Mouse (Mus musculus) kidney, embryonic 14.5 days (tissue): ENCODE data around the gene Asic2. TPM values are rescaled to one million over a fixed set of nuclear protein-coding genes. Genes with fewer than 3 reads are reported as not detected.

Experiments
- ATAC-seq: fragments of 200-750 bp; cut with Nextera tagmentation; 2 replicates; pipeline ENCODE4 v1.8.0; 2017; ENCODE audit warnings: moderate number of reproducible peaks, mild to moderate bottlenecking, moderate TSS enrichment, moderate library complexity; ENCODE audit not compliant: low FRiP score, low TSS enrichment
- H3K27ac ChIP-seq: fragments of 300-500 bp; sonication (generic); 2 replicates; pipeline ENCODE4 v1.5.1; 2014; ENCODE audit warnings: low read depth, mild to moderate bottlenecking, low read length, moderate library complexity, mixed read lengths
- H3K27me3 ChIP-seq: fragments of 300-500 bp; sonication (generic); 2 replicates; pipeline ENCODE4 v1.6.1; 2014; ENCODE audit warnings: mild to moderate bottlenecking, low read length; ENCODE audit not compliant: control insufficient read depth, insufficient read depth
- H3K36me3 ChIP-seq: fragments of 300-500 bp; sonication (generic); 2 replicates; pipeline ENCODE4 v1.6.1; 2014; ENCODE audit warnings: low read length, mixed read lengths; ENCODE audit not compliant: control insufficient read depth, insufficient read depth
- H3K4me1 ChIP-seq: fragments of 300-500 bp; sonication (generic); 2 replicates; pipeline ENCODE4 v1.6.1; 2014; ENCODE audit warnings: low read length, mixed read lengths; ENCODE audit not compliant: control insufficient read depth, insufficient read depth
- H3K4me2 ChIP-seq: fragments of 300-500 bp; sonication (generic); replicated peaks from 2 replicates; pipeline ENCODE4 v1.6.1; 2014; ENCODE audit warnings: low read depth, mild to moderate bottlenecking, low read length
- H3K4me3 ChIP-seq: fragments of 300-500 bp; sonication (generic); 2 replicates; pipeline ENCODE4 v1.5.1; 2014; ENCODE audit warnings: mild to moderate bottlenecking, low read length
- H3K9ac ChIP-seq: fragments of 300-500 bp; sonication (generic); 2 replicates; pipeline ENCODE4 v1.6.1; 2014; ENCODE audit warnings: low read depth, mild to moderate bottlenecking, low read length, moderate library complexity
- H3K9me3 ChIP-seq: fragments of 300-500 bp; sonication (generic); 2 replicates; pipeline ENCODE4 v1.6.1; 2016; ENCODE audit warnings: low read length; ENCODE audit not compliant: control insufficient read depth
- WGBS: fragments of 180-500 bp; shearing (Covaris S2); extraction: QIAGEN DNeasy Blood & Tissue Kit; methylation state at CpG from one replicate; pipeline ENCODE4 v1.1.7; 2014; 5-methylcytosine and 5-hydroxymethylcytosine counted together
- polyA plus RNA-seq: library from polyadenylated mRNA; unstranded; fragments of >200 nt; fragmentation: Nextera tagmentation; extraction: Ambion mirVana; gene quantifications from 2 replicates; pipeline ENCODE4 v1.2.1, GENCODE M21; 2014

The Asic2 gene
- polyA plus RNA-seq, 1 experiment from 2014 or later, result 3.4 TPM

DNA sequence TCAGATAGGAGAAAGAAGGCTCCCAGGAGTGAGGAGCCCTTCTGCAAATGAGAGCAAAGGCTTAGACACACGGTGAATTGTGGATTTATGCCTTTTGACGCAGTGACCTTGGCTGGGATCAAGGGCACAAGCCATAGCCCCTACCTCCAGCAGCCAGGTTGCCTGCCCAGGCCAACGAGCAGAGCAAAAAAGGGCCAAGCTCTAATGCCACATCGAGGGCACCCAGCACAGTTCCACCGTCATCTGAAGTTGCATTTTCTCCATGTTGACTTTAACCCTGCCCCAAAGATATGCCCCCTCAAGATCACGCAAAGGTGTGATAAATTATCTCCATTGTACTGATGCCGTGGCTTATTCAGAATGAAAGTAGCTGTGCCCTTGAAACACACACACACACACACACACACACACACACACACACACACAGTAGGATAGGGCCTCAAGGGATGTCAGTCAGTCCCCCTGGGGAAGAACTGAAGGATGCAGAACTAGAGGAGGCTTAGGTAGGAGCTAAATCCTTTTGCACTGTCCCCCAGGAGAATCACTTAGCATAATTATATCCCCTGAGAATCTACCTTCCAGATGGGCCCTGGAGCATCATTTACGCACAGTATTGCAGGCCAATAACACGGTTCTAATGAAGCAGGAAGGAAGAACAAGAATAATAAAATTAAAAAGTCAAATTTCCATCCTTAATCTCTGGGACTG, 96.6 kb downstream of the Asic2 start:
- Histone ChIP-seq H3K4me3 (no peak overlapping the region), H3K4me2 (no peak overlapping the region), H3K36me3 (no peaks in the 10 kb centered on the region), H3K27ac (no peak overlapping the region), H3K27me3 (no peaks in the 10 kb centered on the region), H3K4me1 (no peaks in the 10 kb centered on the region), H3K9me3 (no peaks in the 10 kb centered on the region), H3K9ac (no peak overlapping the region)
- WGBS, result 58% methylated on average over 9 of the region's 9 CpGs
- no peak for ATAC-seq

DNA sequence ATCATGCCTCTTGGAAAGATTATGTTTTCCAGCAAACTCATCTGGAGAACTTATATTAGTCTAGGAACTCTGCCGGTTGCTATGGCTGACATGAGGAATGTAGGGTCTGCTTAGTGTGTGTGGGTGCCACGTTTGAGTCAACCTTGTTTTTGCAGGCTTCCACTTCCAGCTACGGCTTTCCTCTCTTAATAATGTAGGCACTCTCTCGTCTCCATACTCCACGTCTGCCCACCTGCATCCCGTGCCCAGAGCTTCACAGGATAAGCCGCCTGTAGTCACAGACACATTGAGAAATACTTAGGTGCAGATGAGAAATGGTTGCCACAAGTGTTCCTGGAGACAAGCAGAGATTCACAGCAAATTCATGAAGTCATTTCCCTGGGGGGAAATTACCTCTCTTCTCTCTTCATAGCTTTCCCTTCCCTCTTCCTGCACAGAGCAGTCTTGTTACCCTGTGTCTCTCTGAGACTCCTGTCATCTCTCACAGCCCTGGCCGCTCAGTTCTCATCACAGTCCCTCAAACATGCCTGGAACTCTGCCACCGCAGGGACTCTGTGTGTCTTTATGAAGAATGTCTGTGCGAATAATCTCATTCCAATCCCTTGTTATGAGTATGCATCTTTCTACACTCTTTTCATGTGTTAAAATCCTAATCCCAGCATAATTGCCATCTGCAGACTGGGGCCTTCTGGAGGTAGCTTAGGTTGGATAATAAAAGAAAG, 102.4 kb downstream of the Asic2 start:
- Histone ChIP-seq H3K4me1 (peaks cover 3% of the 10 kb centered on the region; the same call in 1 of the 2 replicates), H3K36me3 (no peaks in the 10 kb centered on the region), H3K9me3 (no peaks in the 10 kb centered on the region), H3K27ac (no peak overlapping the region), H3K4me3 (no peak overlapping the region), H3K9ac (no peak overlapping the region), H3K4me2 (no peak overlapping the region), H3K27me3 (no peaks in the 10 kb centered on the region)
- no peak for ATAC-seq
- WGBS, result 76% methylated on average over 10 of the region's 10 CpGs

DNA sequence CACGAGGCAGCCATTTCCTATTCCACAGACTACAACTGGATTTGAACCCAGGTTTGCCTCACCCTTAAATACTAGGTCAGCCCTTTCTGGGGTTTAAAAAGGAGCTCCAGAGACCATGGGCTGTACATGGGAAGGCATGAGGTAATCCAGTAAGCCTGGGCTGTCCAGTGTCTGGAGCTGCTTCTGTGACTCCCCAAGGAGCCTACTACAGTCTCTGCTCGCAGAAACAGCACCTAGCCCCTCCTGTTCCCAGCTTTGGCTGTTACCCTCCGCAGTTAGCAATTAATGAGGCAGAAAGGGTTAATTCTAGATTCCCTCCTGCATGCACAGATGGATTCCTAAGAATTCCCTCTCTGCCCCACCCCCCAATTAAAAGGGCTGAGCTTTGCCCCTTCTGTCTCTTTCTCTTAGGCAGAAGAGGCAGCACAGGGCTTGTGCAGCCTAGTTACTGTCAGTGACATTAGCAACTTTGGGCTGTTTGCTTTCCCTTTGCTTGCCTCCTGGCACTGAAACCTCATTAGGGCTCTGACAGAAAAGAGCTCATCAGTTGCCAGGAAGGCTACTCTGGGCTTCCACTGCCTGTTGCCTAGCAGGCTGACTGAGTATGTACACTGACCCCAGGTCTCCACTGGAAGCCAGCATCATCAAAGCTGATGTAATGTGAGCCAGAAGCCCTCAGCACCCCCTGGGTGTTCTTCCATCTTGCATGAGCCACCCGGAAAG, 107.8 kb downstream of the Asic2 start, which contains the start of gene 5530401A14Rik:
TSS of gene 5530401A14Rik (plus strand) at position 424 of the 723 bp plus-strand sequence.
- Histone ChIP-seq H3K27ac (peak within 1 kb of the TSS; percentile 37; the same call in 1 of the 2 replicates), H3K9me3 (no peaks in the 10 kb centered on the region), H3K4me2 (no peak within 1 kb of the TSS), H3K4me1 (peaks cover 12% of the 10 kb centered on the region), H3K9ac (no peak within 1 kb of the TSS), H3K27me3 (no peaks in the 10 kb centered on the region), H3K36me3 (no peaks in the 10 kb centered on the region), H3K4me3 (no peak within 1 kb of the TSS)
- ATAC-seq, result peak; percentile 64; the same call in 1 of the 2 replicates
- WGBS, result 33% methylated on average over 4 of the region's 4 CpGs

GRCm38 (mm10) chr11:81847773-81848490, 120.3 kb downstream of the Asic2 start:
- Histone ChIP-seq H3K36me3 (no peaks in the 10 kb centered on the region), H3K4me1 (no peaks in the 10 kb centered on the region), H3K4me3 (no peak overlapping the region), H3K27ac (no peak overlapping the region), H3K9me3 (no peaks in the 10 kb centered on the region), H3K9ac (no peak overlapping the region), H3K4me2 (no peak overlapping the region), H3K27me3 (no peaks in the 10 kb centered on the region)
- WGBS, result 13% methylated on average over 1 of the region's 1 CpGs
- 0 out of 2 replicates have a peak, but pooled peaks have one; percentile 16 for ATAC-seq

DNA sequence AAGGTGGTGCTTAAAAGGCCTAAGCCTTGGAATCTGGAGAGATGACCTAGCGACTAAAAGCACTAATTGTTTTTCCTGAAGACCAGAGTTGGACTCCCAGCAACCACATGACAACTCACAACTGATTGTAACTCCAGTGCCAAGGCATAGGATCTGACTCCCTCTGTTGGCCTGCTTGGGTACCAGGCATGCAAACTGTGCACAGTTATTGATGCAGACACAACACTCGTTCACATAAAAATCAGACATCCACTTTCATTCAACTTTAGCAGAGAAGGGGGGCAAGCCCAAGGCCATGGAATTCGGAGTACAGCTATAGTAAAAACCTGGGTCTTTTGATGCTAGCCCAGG, 122.6 kb downstream of the Asic2 start:
- H3K9ac ChIP-seq, result no peak overlapping the region
- WGBS, result 87% methylated on average over 3 of the region's 3 CpGs

DNA sequence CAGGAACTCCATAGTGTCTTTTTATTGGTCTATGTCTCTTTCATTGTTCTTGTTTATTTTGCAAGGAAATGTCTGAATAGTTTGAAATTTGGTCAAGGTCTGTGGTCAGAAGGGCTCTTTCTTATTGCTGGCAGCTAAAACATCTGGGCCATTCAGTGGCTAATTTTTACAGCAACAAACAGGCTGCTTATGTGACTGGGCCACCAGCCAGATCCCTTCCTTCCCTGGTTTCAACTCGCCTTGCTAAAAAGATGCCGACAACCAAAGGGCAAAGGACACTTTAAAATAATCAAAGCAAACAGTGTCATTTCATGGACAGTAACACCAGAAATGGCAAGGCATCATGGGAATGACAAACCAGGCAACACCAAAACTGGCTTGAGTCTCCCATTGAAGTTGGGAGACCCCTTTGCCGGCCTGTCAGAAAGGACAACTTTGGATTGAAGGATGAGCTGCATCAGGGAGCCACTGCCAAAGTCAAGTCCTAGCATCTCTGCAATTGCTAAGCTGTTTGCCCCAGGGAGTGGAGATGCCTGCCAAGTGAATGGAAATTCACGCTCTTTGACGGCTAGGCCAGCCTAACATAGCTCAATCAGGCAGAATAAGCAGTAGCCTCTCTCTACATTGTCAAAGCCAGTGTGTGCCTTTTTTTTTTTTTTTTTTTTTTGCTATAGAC, 123.1 kb downstream of the Asic2 start:
- H3K27ac ChIP-seq, result no peak overlapping the region
- ATAC-seq, result no peak
- 67% methylated on average over 5 of the region's 5 CpGs for WGBS

More for the DNA sequence above, 122.6 kb downstream of the Asic2 start:
- H3K4me2 ChIP-seq, result no peak overlapping the region
- H3K36me3 ChIP-seq, result no peaks in the 10 kb centered on the region
- ATAC-seq, result no peak
- no peak overlapping the region for H3K4me3 ChIP-seq
- H3K9me3 ChIP-seq, result no peaks in the 10 kb centered on the region
- no peak overlapping the region for H3K27ac ChIP-seq
- no peaks in the 10 kb centered on the region for H3K27me3 ChIP-seq
- no peaks in the 10 kb centered on the region for H3K4me1 ChIP-seq

GRCm38 (mm10) chr11:81841001-81841400, 127.3 kb downstream of the Asic2 start:
- WGBS, result 53% methylated on average over 2 of the region's 2 CpGs
- no peak for ATAC-seq
- Histone ChIP-seq H3K4me3 (no peak overlapping the region), H3K36me3 (no peaks in the 10 kb centered on the region), H3K27ac (no peak overlapping the region), H3K9ac (no peak overlapping the region), H3K27me3 (no peaks in the 10 kb centered on the region), H3K4me2 (no peak overlapping the region), H3K9me3 (no peaks in the 10 kb centered on the region), H3K4me1 (no peaks in the 10 kb centered on the region)

More for the DNA sequence above, 123.1 kb downstream of the Asic2 start:
- Histone ChIP-seq H3K27me3 (no peaks in the 10 kb centered on the region), H3K4me1 (no peaks in the 10 kb centered on the region), H3K36me3 (no peaks in the 10 kb centered on the region), H3K4me3 (no peak overlapping the region), H3K9ac (no peak overlapping the region), H3K9me3 (no peaks in the 10 kb centered on the region), H3K4me2 (no peak overlapping the region)

GRCm38 (mm10) chr11:81838426-81838825, 129.8 kb downstream of the Asic2 start:
- ATAC-seq, result no peak
- H3K4me1 ChIP-seq, result no peaks in the 10 kb centered on the region
- no peaks in the 10 kb centered on the region for H3K9me3 ChIP-seq
- no peak overlapping the region for H3K27ac ChIP-seq
- no peak overlapping the region for H3K4me2 ChIP-seq
- H3K27me3 ChIP-seq, result no peaks in the 10 kb centered on the region
- H3K36me3 ChIP-seq, result no peaks in the 10 kb centered on the region
- 81% methylated on average over 4 of the region's 4 CpGs for WGBS
- no peak overlapping the region for H3K4me3 ChIP-seq
- H3K9ac ChIP-seq, result no peak overlapping the region
